Mouse (Mus musculus) hindbrain, embryonic 13.5 days (tissue): ENCODE measurements around the gene Bri3. TPM values are rescaled to one million over a fixed set of nuclear protein-coding genes. Genes with fewer than 3 reads are reported as not detected.

Source experiments
- ATAC-seq: fragments of 200-750 bp; cut with Nextera tagmentation; 2 replicates; pipeline ENCODE4 v1.8.0; 2017; ENCODE audit warnings: moderate TSS enrichment; ENCODE audit not compliant: low FRiP score
- H3K27ac ChIP-seq: fragments of 300-500 bp; sonication (generic); 2 replicates; pipeline ENCODE4 v1.5.1; 2015; ENCODE audit warnings: inconsistent platforms, mild to moderate bottlenecking, moderate library complexity
- H3K27me3 ChIP-seq: fragments of 300-500 bp; sonication (generic); 2 replicates; pipeline ENCODE4 v1.6.1; 2015; ENCODE audit warnings: mild to moderate bottlenecking, inconsistent platforms
- H3K36me3 ChIP-seq: fragments of 300-500 bp; sonication (generic); 2 replicates; pipeline ENCODE4 v1.6.1; 2015; ENCODE audit warnings: mild to moderate bottlenecking, inconsistent platforms
- H3K4me1 ChIP-seq: fragments of 300-500 bp; sonication (generic); replicated peaks from 2 replicates; pipeline ENCODE4 v1.6.1; 2015; ENCODE audit warnings: inconsistent platforms
- H3K4me2 ChIP-seq: fragments of 300-500 bp; sonication (generic); 2 replicates; pipeline ENCODE4 v1.6.1; 2015; ENCODE audit warnings: inconsistent platforms, mild to moderate bottlenecking, moderate library complexity
- H3K4me3 ChIP-seq: fragments of 300-500 bp; sonication (generic); 2 replicates; pipeline ENCODE4 v1.5.1; 2015; ENCODE audit warnings: mild to moderate bottlenecking, inconsistent platforms
- H3K9ac ChIP-seq: fragments of 300-500 bp; sonication (generic); 2 replicates; pipeline ENCODE4 v1.6.1; 2015; ENCODE audit warnings: mild to moderate bottlenecking, inconsistent platforms
- H3K9me3 ChIP-seq: fragments of 300-500 bp; sonication (generic); 2 replicates; pipeline ENCODE4 v1.6.1; 2016; ENCODE audit warnings: inconsistent platforms
- WGBS: fragments of 180-500 bp; shearing (Covaris S2); methylation state at CpG from one replicate; pipeline ENCODE4 v1.1.7; 2015; 5-methylcytosine and 5-hydroxymethylcytosine counted together
- polyA plus RNA-seq: library from polyadenylated mRNA; unstranded; fragments of >200 nt; fragmentation: Nextera tagmentation; extraction: Ambion mirVana; gene quantifications from 2 replicates; pipeline ENCODE4 v1.2.1, GENCODE M21; 2015

Gene Bri3
- polyA plus RNA-seq, 1 experiment from 2014 or later: 116 TPM

- H3K27me3 ChIP-seq: no peaks in the 10 kb centered on the region
- H3K27ac ChIP-seq: no peak overlapping the region
- no peak for ATAC-seq
- no peak overlapping the region for H3K4me3 ChIP-seq
- H3K4me1 ChIP-seq: peaks cover 4% of the 10 kb centered on the region
- H3K9me3 ChIP-seq: no peaks in the 10 kb centered on the region
- H3K4me2 ChIP-seq: no peak overlapping the region
- no peak overlapping the region for H3K9ac ChIP-seq
- H3K36me3 ChIP-seq: no peaks in the 10 kb centered on the region
- 90% methylated on average over 9 of the region's 9 CpGs for WGBS
These were observed 183.6 kb downstream of the Bri3 start for GRCm38 (mm10) chr5:144427861-144428260.

- no peak overlapping the region for H3K4me2 ChIP-seq
- H3K27ac ChIP-seq: 0 out of 2 replicates have a peak overlapping the region, but pooled peaks have one; percentile 23
- WGBS: 52% methylated on average over 6 of the region's 6 CpGs
These were observed 187.2 kb downstream of the Bri3 start for GRCm38 (mm10) chr5:144431481-144431880.

GRCm38 (mm10) chr5:144439286-144440040 is 195.2 kb downstream of the Bri3 start:
- no peak overlapping the region for H3K9ac ChIP-seq
- no peaks in the 10 kb centered on the region for H3K27me3 ChIP-seq
- no peak overlapping the region for H3K4me3 ChIP-seq
- H3K4me2 ChIP-seq: no peak overlapping the region
- H3K9me3 ChIP-seq: no peaks in the 10 kb centered on the region
- ATAC-seq: no peak
- WGBS: 83% methylated on average over 10 of the region's 10 CpGs
- H3K4me1 ChIP-seq: peaks cover 10% of the 10 kb centered on the region
- no peak overlapping the region for H3K27ac ChIP-seq
- no peaks in the 10 kb centered on the region for H3K36me3 ChIP-seq

More at GRCm38 (mm10) chr5:144431481-144431880, 187.2 kb downstream of the Bri3 start:
- H3K4me1 ChIP-seq: peaks cover 4% of the 10 kb centered on the region
- H3K36me3 ChIP-seq: no peaks in the 10 kb centered on the region
- H3K4me3 ChIP-seq: no peak overlapping the region
- H3K9ac ChIP-seq: no peak overlapping the region
- no peak for ATAC-seq
- H3K27me3 ChIP-seq: no peaks in the 10 kb centered on the region; the same call in 1 of the 2 replicates
- H3K9me3 ChIP-seq: no peaks in the 10 kb centered on the region

- no peak overlapping the region for H3K9ac ChIP-seq
- no peaks in the 10 kb centered on the region for H3K9me3 ChIP-seq
- WGBS: 30% methylated on average over 12 of the region's 12 CpGs
- H3K36me3 ChIP-seq: no peaks in the 10 kb centered on the region
- H3K4me1 ChIP-seq: peaks cover 10% of the 10 kb centered on the region
- no peak for ATAC-seq
- no peak overlapping the region for H3K4me2 ChIP-seq
- H3K27ac ChIP-seq: no peak overlapping the region
- no peak overlapping the region for H3K4me3 ChIP-seq
- H3K27me3 ChIP-seq: no peaks in the 10 kb centered on the region
These were observed 197.6 kb downstream of the Bri3 start for GRCm38 (mm10) chr5:144441831-144442271.

- Histone ChIP-seq H3K4me1 (peaks cover 4% of the 10 kb centered on the region), H3K36me3 (no peaks in the 10 kb centered on the region), H3K27ac (no peak overlapping the region), H3K9me3 (no peaks in the 10 kb centered on the region), H3K4me3 (no peak overlapping the region), H3K27me3 (no peaks in the 10 kb centered on the region), H3K4me2 (no peak overlapping the region), H3K9ac (no peak overlapping the region)
- ATAC-seq: no peak
- 79% methylated on average over 10 of the region's 10 CpGs for WGBS
These were observed 202.4 kb downstream of the Bri3 start for GRCm38 (mm10) chr5:144446475-144447225.

- no peaks in the 10 kb centered on the region for H3K4me1 ChIP-seq
- no peaks in the 10 kb centered on the region for H3K27me3 ChIP-seq
- no peak overlapping the region for H3K4me3 ChIP-seq
- no peak overlapping the region for H3K27ac ChIP-seq
- WGBS: 82% methylated on average over 8 of the region's 8 CpGs
- no peak overlapping the region for H3K4me2 ChIP-seq
- H3K36me3 ChIP-seq: no peaks in the 10 kb centered on the region
- no peak for ATAC-seq
- H3K9me3 ChIP-seq: no peaks in the 10 kb centered on the region
- no peak overlapping the region for H3K9ac ChIP-seq
These were observed 203.0 kb downstream of the Bri3 start for GRCm38 (mm10) chr5:144447226-144447616.

GRCm38 (mm10) chr5:144447975-144448374 is 203.7 kb downstream of the Bri3 start:
- 57% methylated on average over 5 of the region's 5 CpGs for WGBS
- no peak for ATAC-seq
- no peak overlapping the region for H3K9ac ChIP-seq
- H3K36me3 ChIP-seq: no peaks in the 10 kb centered on the region
- H3K9me3 ChIP-seq: no peaks in the 10 kb centered on the region
- no peaks in the 10 kb centered on the region for H3K4me1 ChIP-seq
- H3K27ac ChIP-seq: no peak overlapping the region
- H3K4me3 ChIP-seq: no peak overlapping the region
- no peak overlapping the region for H3K4me2 ChIP-seq
- no peaks in the 10 kb centered on the region for H3K27me3 ChIP-seq

- ATAC-seq: no peak
- H3K9ac ChIP-seq: no peak overlapping the region
- H3K27me3 ChIP-seq: no peaks in the 10 kb centered on the region
- H3K4me1 ChIP-seq: peaks cover 7% of the 10 kb centered on the region
- no peak overlapping the region for H3K4me2 ChIP-seq
- H3K4me3 ChIP-seq: no peak overlapping the region
- no peak overlapping the region for H3K27ac ChIP-seq
- H3K9me3 ChIP-seq: no peaks in the 10 kb centered on the region
- no peaks in the 10 kb centered on the region for H3K36me3 ChIP-seq
- WGBS: 71% methylated on average over 7 of the region's 7 CpGs
These were observed 208.7 kb downstream of the Bri3 start for GRCm38 (mm10) chr5:144452776-144453455.

GRCm38 (mm10) chr5:144457623-144458287 is 213.5 kb downstream of the Bri3 start:
- Histone ChIP-seq H3K27me3 (no peaks in the 10 kb centered on the region), H3K4me1 (peaks cover 9% of the 10 kb centered on the region), H3K9ac (0 out of 2 replicates have a peak overlapping the region, but pooled peaks have one; percentile 35), H3K36me3 (no peaks in the 10 kb centered on the region), H3K4me2 (peak overlapping the region; percentile 30; the same call in 1 of the 2 replicates), H3K9me3 (no peaks in the 10 kb centered on the region), H3K27ac (no peak overlapping the region), H3K4me3 (0 out of 2 replicates have a peak overlapping the region, but pooled peaks have one; percentile 5)
- WGBS: 11% methylated on average over 11 of the region's 11 CpGs
- no peak for ATAC-seq

- Histone ChIP-seq H3K9me3 (no peaks in the 10 kb centered on the region), H3K4me2 (no peak overlapping the region), H3K36me3 (no peaks in the 10 kb centered on the region), H3K4me3 (no peak overlapping the region), H3K9ac (no peak overlapping the region), H3K27ac (no peak overlapping the region), H3K27me3 (no peaks in the 10 kb centered on the region), H3K4me1 (no peaks in the 10 kb centered on the region)
- ATAC-seq: no peak
- 49% methylated on average over 6 of the region's 6 CpGs for WGBS
These were observed 222.8 kb downstream of the Bri3 start for GRCm38 (mm10) chr5:144466987-144467386.

- H3K4me3 ChIP-seq: no peak overlapping the region
- H3K36me3 ChIP-seq: no peaks in the 10 kb centered on the region
- H3K9me3 ChIP-seq: no peaks in the 10 kb centered on the region
- 85% methylated on average over 14 of the region's 14 CpGs for WGBS
- H3K4me1 ChIP-seq: no peaks in the 10 kb centered on the region
- no peak for ATAC-seq
- H3K27me3 ChIP-seq: no peaks in the 10 kb centered on the region
- no peak overlapping the region for H3K4me2 ChIP-seq
- no peak overlapping the region for H3K9ac ChIP-seq
- H3K27ac ChIP-seq: no peak overlapping the region
These were observed 228.8 kb downstream of the Bri3 start for GRCm38 (mm10) chr5:144473056-144473455.
